Mouse (Mus musculus) monocyte, adult 2 months (primary cell): ENCODE data around the gene 4933409G03Rik.
"Not testable (repeated sequence)": the region's sequence is repeated elsewhere in the genome, so short reads cannot be mapped to it uniquely, and the experiment has no call there.

Experiments
- DNase-seq, 2 experiments: peaks; one replicate each; pipeline ENCODE4 v3.0.0; 2022; ENCODE audit warnings: low spot score in 2 of 2, low read depth in 1 of 2

Gene 4933409G03Rik

DNA sequence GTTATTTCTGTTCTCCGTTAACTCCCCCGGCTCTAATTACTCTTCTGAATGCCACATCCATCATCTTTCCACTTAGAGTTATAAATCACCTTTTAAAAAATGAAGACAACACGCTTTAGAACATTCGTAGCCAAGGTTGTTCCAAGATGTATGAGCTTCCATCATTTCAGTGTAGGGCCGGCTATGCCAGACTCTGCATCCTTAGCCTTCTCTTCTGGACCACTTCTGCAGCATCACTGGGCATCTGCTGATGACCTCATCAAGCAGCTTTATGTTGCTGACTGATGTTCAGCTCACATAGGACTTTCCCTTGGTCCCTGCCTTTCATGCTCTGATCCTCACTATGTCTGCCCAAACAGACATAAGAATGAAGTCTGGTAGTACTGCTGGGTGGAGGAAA lies at the start of gene 4933409G03Rik:
TSS of gene 4933409G03Rik (plus strand) at position 301 of the 400 bp plus-strand sequence.
- no peak for DNase-seq

DNA sequence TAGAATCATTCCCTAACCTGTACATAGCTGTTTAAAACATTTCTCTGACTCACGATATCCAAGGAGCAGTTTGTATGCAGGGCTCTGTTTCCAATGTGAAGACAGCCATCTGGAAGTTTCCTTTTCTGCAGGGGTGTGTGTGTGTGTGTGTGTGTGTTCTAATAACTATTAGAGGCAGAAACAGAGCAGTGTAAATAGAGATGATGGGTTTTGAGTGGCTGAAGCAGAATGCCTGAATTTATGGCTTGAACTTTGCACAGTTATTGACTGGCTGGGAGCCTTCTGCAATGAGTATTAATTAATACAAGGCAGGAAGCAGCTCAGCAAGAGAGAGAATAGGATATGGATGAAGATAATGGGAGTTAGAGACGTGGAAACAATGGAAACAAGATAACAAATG lies 38.0 kb upstream of the 4933409G03Rik start:
- no peak for DNase-seq

DNA sequence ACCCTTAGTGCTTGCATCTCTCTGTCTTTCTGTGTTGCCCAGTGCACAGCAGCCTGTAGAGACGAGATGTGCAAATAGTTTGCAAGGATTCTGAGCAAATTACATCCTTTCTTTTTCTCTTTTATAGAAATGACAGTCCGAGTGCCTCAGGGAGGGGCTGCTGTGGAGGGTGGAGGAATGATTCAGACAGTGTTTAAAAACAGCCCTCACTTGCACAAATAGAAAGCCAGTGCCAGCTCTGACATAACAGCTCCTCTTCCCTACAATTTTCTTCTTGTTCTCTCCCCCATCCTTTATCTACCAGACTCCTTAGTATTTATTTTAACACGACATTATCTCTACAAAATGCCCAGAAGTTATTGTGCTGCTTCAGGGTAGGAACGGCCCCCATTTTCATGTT lies 21.4 kb upstream of the 4933409G03Rik start:
- DNase-seq, result no peak

DNA sequence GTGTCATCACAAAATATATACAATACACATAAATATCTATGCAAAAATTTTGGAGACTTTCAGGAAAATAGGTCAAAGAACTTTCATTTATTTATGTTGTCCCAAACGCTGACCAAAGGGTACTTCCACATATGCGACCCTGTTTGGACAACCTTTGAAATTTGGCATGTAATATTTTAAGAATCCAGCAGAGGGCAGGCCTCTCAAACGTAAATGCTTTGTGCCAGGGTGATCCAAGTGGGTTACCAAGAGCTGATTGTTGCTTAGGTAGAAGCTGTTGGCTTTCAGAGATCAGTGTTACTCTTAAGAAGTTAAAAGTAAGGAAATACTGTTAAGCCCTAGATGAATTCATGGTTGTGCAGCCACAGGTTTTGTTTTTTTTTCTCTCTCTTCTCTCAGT lies 18.9 kb upstream of the 4933409G03Rik start:
- DNase-seq, result no peak

DNA sequence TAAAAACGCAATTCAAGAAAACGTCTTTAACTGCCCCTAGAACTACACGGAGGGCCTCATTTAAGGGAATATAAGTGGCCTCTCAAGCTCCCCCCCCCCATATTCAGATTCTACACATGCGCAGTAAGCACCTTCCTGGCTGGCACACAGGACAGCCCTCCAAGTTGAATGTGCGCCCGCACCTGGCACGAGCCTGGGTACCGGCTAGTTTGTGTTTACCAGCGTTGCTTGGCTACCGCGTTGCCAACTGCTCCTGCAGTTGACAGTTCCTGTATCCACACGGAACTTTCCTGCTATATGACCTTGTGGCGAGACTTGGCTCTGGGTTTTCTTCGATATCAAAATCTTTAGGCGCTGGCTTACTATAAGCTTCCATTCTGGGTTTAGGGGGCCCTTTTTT lies 13.9 kb upstream of the 4933409G03Rik start:
- no peak for DNase-seq

DNA sequence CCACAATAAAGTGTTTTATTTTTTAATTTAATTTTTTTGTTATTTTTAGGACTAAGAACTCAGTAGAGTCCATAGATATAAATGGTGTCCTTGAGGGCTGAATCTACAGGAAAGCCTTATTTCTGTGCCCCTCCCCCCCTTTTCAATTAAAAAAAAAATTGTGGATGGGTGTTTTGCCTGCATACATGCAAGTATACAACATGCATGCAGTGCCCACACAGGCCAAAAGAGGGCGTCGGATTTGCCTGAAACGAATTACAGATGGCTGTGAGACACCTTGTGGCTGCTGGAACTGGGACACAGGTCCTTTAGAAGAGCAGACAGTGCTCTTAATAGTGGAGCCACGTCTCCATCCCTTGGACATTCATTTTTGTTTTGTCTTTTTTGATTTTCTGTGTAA lies 9.9 kb upstream of the 4933409G03Rik start:
- DNase-seq, result no peak

DNA sequence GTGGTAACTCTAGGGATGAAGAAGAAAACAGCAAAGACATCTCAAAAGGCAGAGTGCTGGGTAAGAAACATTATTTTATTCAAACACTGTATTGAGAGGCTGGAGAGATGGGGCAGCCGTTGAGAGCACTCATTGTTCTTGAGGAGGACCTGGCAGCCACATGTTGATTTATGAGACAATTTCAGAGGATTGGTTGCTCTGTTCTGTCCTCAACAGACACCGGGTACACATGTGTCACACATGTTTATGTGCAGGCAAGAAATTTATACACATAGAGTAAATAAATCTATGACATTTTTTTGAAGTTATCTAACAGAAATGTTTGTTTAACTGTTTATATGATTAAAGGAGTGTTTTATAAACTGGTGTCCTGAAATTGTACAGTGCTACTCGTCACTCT lies 10.6 kb downstream of the 4933409G03Rik start:
- no peak for DNase-seq

DNA sequence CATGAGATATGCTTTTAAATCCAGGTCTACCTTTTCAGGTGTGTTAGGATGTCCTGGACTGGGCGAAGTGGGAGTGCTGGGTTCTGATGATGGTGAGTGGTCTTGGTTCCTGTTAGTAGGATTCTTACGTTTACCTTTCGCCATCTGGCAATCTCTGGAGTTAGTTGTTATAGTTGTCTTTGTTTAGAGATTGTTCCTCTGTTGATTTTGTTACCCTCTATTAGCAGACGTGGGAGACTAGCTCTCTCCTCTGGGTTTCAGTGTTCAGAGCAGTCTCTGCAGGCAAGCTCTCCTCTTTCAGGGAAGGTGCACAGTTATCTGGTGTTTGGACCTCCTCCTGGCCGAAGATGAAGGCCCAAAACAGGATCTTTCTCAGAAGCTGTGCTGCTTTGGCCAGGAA lies 74.0 kb downstream of the 4933409G03Rik start, which contains the start of gene 4932414N04Rik:
TSS of gene 4932414N04Rik (plus strand) at position 301 of the 400 bp plus-strand sequence.
- not testable (repeated sequence) for DNase-seq
